Mouse (Mus musculus) kidney, postnatal 0 days (tissue): ENCODE results near the gene Elmo1. TPM values are rescaled to one million over a fixed set of nuclear protein-coding genes. Genes with fewer than 3 reads are reported as not detected.

ENCODE experiments used
- ATAC-seq: fragments of 200-750 bp; cut with Nextera tagmentation; replicated peaks from 2 replicates; pipeline ENCODE4 v1.8.0; 2017; ENCODE audit warnings: low read depth, moderate number of reproducible peaks, moderate TSS enrichment, moderate library complexity; ENCODE audit not compliant: low FRiP score
- DNase-seq: peaks from one replicate; pipeline ENCODE4 v3.0.0-alpha.2; 2016; ENCODE audit warnings: low spot score
- H3K27ac ChIP-seq: fragments of 300-500 bp; sonication (generic); 2 replicates; pipeline ENCODE4 v1.5.1; 2014; ENCODE audit warnings: mild to moderate bottlenecking
- H3K27me3 ChIP-seq: fragments of 300-500 bp; sonication (generic); 2 replicates; pipeline ENCODE4 v1.6.1; 2014; ENCODE audit warnings: low read length, mixed read lengths; ENCODE audit not compliant: insufficient read depth
- H3K36me3 ChIP-seq: fragments of 300-500 bp; sonication (generic); 2 replicates; pipeline ENCODE4 v1.6.1; 2014; ENCODE audit warnings: low read length, mixed read lengths; ENCODE audit not compliant: insufficient read depth
- H3K4me1 ChIP-seq: fragments of 300-500 bp; sonication (generic); replicated peaks from 2 replicates; pipeline ENCODE4 v1.6.1; 2014; ENCODE audit warnings: antibody characterized with exemption, low read length, mixed read lengths; ENCODE audit not compliant: insufficient read depth
- H3K4me2 ChIP-seq: fragments of 300-500 bp; sonication (generic); 2 replicates; pipeline ENCODE4 v1.6.1; 2014; ENCODE audit warnings: mild to moderate bottlenecking, low read length, moderate library complexity, mixed read lengths
- H3K4me3 ChIP-seq: fragments of 300-500 bp; sonication (generic); replicated peaks from 2 replicates; pipeline ENCODE4 v1.5.1; 2014; ENCODE audit warnings: low read depth, low read length
- H3K9ac ChIP-seq: fragments of 300-500 bp; sonication (generic); 2 replicates; pipeline ENCODE4 v1.6.1; 2014; ENCODE audit warnings: low read depth, low read length
- H3K9me3 ChIP-seq: fragments of 300-500 bp; sonication (generic); replicated peaks from 2 replicates; pipeline ENCODE4 v1.6.1; 2016; ENCODE audit warnings: low read length, inconsistent platforms, mixed read lengths
- CTCF ChIP-seq: IDR thresholded peaks from 2 replicates; pipeline ENCODE4 v1.5.1; 2016; ENCODE audit warnings: antibody characterized with exemption, low read depth, mild to moderate bottlenecking, moderate library complexity
- WGBS: fragments of 180-500 bp; shearing (Covaris S2); extraction: QIAGEN DNeasy Blood & Tissue Kit; methylation state at CpG from one replicate; pipeline ENCODE4 v1.1.7; 2014; 5-methylcytosine and 5-hydroxymethylcytosine counted together
- polyA plus RNA-seq: library from polyadenylated mRNA; unstranded; fragments of >200 nt; fragmentation: Nextera tagmentation; extraction: Ambion mirVana; gene quantifications from 2 replicates; pipeline ENCODE4 v1.2.1, GENCODE M21; 2015

Elmo1 gene
- polyA plus RNA-seq, 1 experiment from 2014 or later = 5.1 TPM

DNA sequence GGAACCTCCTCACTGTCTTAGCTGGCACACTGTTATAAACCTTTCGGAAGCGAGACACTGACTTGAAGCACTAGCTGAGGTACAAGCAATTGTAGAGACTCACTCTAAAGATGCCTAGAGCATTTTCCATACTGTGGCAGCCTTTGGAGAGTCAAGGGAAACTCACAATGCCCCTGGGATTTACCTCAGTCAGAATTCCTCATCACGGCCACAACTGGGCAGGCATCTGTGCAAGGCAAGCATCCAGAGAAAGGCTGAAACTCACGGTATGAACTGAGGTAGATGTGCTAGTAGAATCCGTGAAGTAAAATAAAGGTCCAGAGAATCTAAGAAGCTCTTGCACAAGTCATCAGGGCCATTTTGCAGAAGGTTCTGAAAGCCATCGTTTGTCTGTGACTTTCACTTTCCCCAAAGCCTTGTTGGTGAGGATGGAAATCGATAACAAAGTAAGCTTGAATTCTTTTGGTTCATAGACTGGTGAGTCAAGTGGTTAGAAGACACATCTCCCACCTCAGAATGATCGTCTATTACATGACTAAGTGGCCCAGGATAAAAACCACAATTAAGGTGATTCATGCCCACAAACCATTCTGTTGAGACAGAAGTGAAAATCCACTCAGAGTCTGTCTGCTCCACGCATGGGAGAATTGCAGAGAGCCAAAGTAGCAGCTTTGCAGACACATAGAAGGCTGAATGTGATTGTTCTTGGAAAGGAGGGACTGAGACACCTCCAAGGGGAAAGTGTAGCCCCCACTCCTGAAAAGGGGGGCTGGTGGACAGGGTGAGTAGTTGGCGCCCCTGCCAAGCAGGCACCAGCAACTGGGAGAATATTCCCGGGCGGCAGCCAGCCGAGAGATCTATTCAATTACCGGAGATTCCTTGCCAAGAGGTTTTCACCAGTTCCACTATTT is 42.2 kb upstream of the Elmo1 start:
- Histone ChIP-seq H3K4me3 (no peak overlapping the region), H3K36me3 (no peaks in the 10 kb centered on the region), H3K4me2 (no peak overlapping the region), H3K9me3 (no peaks in the 10 kb centered on the region), H3K27ac (no peak overlapping the region), H3K27me3 (no peaks in the 10 kb centered on the region), H3K4me1 (no peaks in the 10 kb centered on the region), H3K9ac (no peak overlapping the region)
- no peak for TF ChIP-seq CTCF
- 73% methylated on average over 14 of the region's 14 CpGs for WGBS
- DNase-seq (no peak), ATAC-seq (no peak)

DNA sequence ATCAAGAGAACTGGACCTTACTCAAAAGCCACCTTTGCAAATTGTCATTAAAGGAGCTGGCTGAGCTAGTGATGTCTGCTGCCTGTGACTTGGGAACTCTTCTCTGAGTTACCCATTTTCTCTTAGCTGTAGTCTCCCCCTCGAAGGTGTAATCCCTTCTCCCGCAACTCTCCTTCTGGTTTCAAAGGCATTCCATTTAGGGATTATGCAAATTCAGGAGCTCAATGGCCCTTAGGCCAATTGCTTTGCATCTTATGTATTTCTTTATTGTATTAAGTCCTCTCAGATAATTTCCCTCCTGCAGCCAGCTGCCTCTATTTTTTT is 41.6 kb upstream of the Elmo1 start:
- Histone ChIP-seq H3K9me3 (no peaks in the 10 kb centered on the region), H3K4me1 (no peaks in the 10 kb centered on the region), H3K9ac (no peak overlapping the region), H3K36me3 (no peaks in the 10 kb centered on the region), H3K4me2 (no peak overlapping the region), H3K4me3 (no peak overlapping the region), H3K27ac (no peak overlapping the region), H3K27me3 (no peaks in the 10 kb centered on the region)
- ATAC-seq (no peak), DNase-seq (no peak)
- no peak for TF ChIP-seq CTCF
- WGBS = 58% methylated on average over 2 of the region's 2 CpGs

DNA sequence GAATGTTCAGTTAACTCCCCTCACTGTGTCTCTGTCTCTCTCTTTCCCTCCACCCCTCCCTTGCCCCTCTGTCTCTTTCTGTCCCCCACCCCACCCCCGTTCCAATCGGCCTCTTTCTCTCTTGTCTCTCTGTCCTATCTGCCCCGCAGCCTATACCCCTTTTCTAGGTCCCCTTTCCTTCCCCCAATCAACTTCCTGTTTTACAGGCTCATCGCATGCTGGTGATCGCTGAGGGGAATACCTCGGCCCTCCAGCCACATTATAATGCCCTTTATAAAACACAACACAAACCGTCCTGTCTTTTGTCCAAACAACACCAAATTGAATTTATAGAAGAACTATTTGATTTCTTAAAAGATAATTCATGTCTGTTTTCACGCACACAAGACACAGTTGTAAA is 40.7 kb upstream of the Elmo1 start:
- TF ChIP-seq CTCF = no peak
- no peaks in the 10 kb centered on the region for H3K27me3 ChIP-seq
- no peaks in the 10 kb centered on the region for H3K36me3 ChIP-seq
- H3K4me3 ChIP-seq = no peak overlapping the region
- H3K4me1 ChIP-seq = no peaks in the 10 kb centered on the region
- 71% methylated on average over 8 of the region's 8 CpGs for WGBS
- ATAC-seq (no peak), DNase-seq (no peak)
- H3K4me2 ChIP-seq = no peak overlapping the region
- H3K9me3 ChIP-seq = no peaks in the 10 kb centered on the region
- no peak overlapping the region for H3K27ac ChIP-seq
- H3K9ac ChIP-seq = no peak overlapping the region

GRCm38 (mm10) chr13:20050149-20050548 is 40.2 kb upstream of the Elmo1 start:
- no peak overlapping the region for H3K4me2 ChIP-seq
- DNase-seq (peak; percentile 17), ATAC-seq (peak; percentile 46; the same call in 1 of the 2 replicates)
- H3K36me3 ChIP-seq = no peaks in the 10 kb centered on the region
- no peak overlapping the region for H3K27ac ChIP-seq
- TF ChIP-seq CTCF = no peak
- H3K9ac ChIP-seq = no peak overlapping the region
- 56% methylated on average over 10 of the region's 10 CpGs for WGBS
- no peak overlapping the region for H3K4me3 ChIP-seq
- no peaks in the 10 kb centered on the region for H3K4me1 ChIP-seq
- no peaks in the 10 kb centered on the region for H3K27me3 ChIP-seq
- no peaks in the 10 kb centered on the region for H3K9me3 ChIP-seq

DNA sequence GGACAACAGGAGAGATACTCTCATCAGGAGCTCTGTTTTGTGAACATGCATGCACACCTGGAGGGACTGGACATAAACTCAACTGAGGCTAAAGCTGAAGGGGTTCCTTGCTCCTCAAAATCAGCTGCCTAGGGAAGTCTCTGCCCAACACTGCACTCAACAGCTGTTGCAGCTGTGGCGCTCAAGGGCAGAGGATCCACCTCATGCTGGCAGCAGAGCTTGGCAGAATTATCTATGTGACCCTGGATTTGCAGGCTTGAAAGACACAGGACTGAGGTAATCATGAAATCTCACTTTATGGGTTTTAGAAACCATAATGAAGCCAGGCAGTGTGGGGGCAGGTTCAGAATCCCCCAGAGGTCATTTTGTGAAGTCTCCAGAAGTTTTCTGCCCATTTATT is 32.5 kb upstream of the Elmo1 start:
- DNase-seq (no peak), ATAC-seq (no peak)
- TF ChIP-seq CTCF = no peak
- Histone ChIP-seq H3K27me3 (no peaks in the 10 kb centered on the region), H3K9me3 (no peaks in the 10 kb centered on the region), H3K9ac (no peak overlapping the region), H3K4me3 (no peak overlapping the region), H3K36me3 (no peaks in the 10 kb centered on the region), H3K27ac (no peak overlapping the region), H3K4me1 (no peaks in the 10 kb centered on the region), H3K4me2 (no peak overlapping the region)
- WGBS = 76% methylated on average over 1 of the region's 1 CpGs

GRCm38 (mm10) chr13:20061031-20061430 is 29.4 kb upstream of the Elmo1 start:
- DNase-seq (no peak), ATAC-seq (no peak)
- Histone ChIP-seq H3K9me3 (no peaks in the 10 kb centered on the region), H3K9ac (no peak overlapping the region), H3K36me3 (no peaks in the 10 kb centered on the region), H3K27ac (no peak overlapping the region), H3K4me3 (no peak overlapping the region), H3K27me3 (no peaks in the 10 kb centered on the region), H3K4me2 (no peak overlapping the region), H3K4me1 (no peaks in the 10 kb centered on the region)
- no peak for TF ChIP-seq CTCF
- WGBS = 84% methylated on average over 5 of the region's 5 CpGs
